Mouse (Mus musculus) limb, embryonic 14.5 days (tissue): ENCODE measurements at regions not wholly inside any gene's neighbourhood (a gene's known extent, or its start where the extent isn't known, plus 50 kb on each side); places are given as distances from the start of the nearest gene placed in this dataset.

Experiments
- ATAC-seq: fragments of 200-750 bp; cut with Nextera tagmentation; 2 replicates; pipeline ENCODE4 v1.8.0; 2017; ENCODE audit warnings: low read depth, moderate number of reproducible peaks, moderate TSS enrichment; ENCODE audit not compliant: low FRiP score
- DNase-seq: peaks from one replicate; pipeline ENCODE4 v3.0.0-alpha.2; 2015; ENCODE audit warnings: low spot score
- H3K27ac ChIP-seq: fragments of 300-500 bp; sonication (generic); replicated peaks from 2 replicates; pipeline ENCODE4 v1.5.1; 2014; ENCODE audit warnings: low read depth, mild to moderate bottlenecking, low read length, moderate library complexity, mixed read lengths
- H3K27me3 ChIP-seq: fragments of 300-500 bp; sonication (generic); 2 replicates; pipeline ENCODE4 v1.6.1; 2014; ENCODE audit warnings: low read length, mixed read lengths; ENCODE audit not compliant: control insufficient read depth, insufficient read depth
- H3K36me3 ChIP-seq: fragments of 300-500 bp; sonication (generic); 2 replicates; pipeline ENCODE4 v1.6.1; 2014; ENCODE audit warnings: mild to moderate bottlenecking, low read length, moderate library complexity, mixed read lengths; ENCODE audit not compliant: control insufficient read depth, insufficient read depth
- H3K4me1 ChIP-seq: fragments of 300-500 bp; sonication (generic); 2 replicates; pipeline ENCODE4 v1.6.1; 2014; ENCODE audit warnings: antibody characterized with exemption, low read length, mixed read lengths; ENCODE audit not compliant: control insufficient read depth, insufficient read depth
- H3K4me2 ChIP-seq: fragments of 300-500 bp; sonication (generic); replicated peaks from 2 replicates; pipeline ENCODE4 v1.6.1; 2014; ENCODE audit warnings: low read depth, mild to moderate bottlenecking, low read length, moderate library complexity; ENCODE audit not compliant: severe bottlenecking
- H3K4me3 ChIP-seq: fragments of 300-500 bp; sonication (generic); replicated peaks from 2 replicates; pipeline ENCODE4 v1.5.1; 2014; ENCODE audit warnings: low read length
- H3K9ac ChIP-seq: fragments of 300-500 bp; sonication (generic); 2 replicates; pipeline ENCODE4 v1.6.1; 2014; ENCODE audit warnings: mild to moderate bottlenecking, low read depth, low read length, moderate library complexity; ENCODE audit not compliant: severe bottlenecking
- H3K9me3 ChIP-seq: fragments of 300-500 bp; sonication (generic); 2 replicates; pipeline ENCODE4 v1.6.1; 2016; ENCODE audit warnings: low read length; ENCODE audit not compliant: control insufficient read depth
- POLR2A ChIP-seq: fragments of 200-500 bp; IDR thresholded peaks from 2 replicates; pipeline ENCODE4 v1.8.0; 2012; ENCODE audit warnings: inconsistent platforms, mild to moderate bottlenecking, moderate library complexity, borderline replicate concordance; ENCODE audit not compliant: insufficient read depth, insufficient read length; ENCODE audit errors: extremely low read depth
- WGBS: fragments of 180-500 bp; shearing (Covaris S2); extraction: QIAGEN DNeasy Blood & Tissue Kit; methylation state at CpG from one replicate; pipeline ENCODE4 v1.1.7; 2014; 5-methylcytosine and 5-hydroxymethylcytosine counted together

- ATAC-seq (no peak), DNase-seq (no peak)
- Histone ChIP-seq H3K4me1 (no peaks in the 10 kb centered on the region), H3K27me3 (no peaks in the 10 kb centered on the region), H3K36me3 (no peaks in the 10 kb centered on the region), H3K9ac (no peak overlapping the region), H3K4me2 (no peak overlapping the region), H3K9me3 (no peaks in the 10 kb centered on the region), H3K4me3 (no peak overlapping the region), H3K27ac (no peak overlapping the region)
- TF ChIP-seq POLR2A, result no peak
- WGBS, result 93% methylated on average over 4 of the region's 4 CpGs
Observed at GRCm38 (mm10) chr14:103913453-103913852, 69.3 kb upstream of the Ednrb start.

GRCm38 (mm10) chr14:103911707-103912106, 67.5 kb upstream of the Ednrb start:
- ATAC-seq (no peak), DNase-seq (no peak)
- no peak overlapping the region for H3K4me3 ChIP-seq
- H3K9me3 ChIP-seq, result no peaks in the 10 kb centered on the region
- no peaks in the 10 kb centered on the region for H3K27me3 ChIP-seq
- no peak overlapping the region for H3K4me2 ChIP-seq
- 82% methylated on average over 4 of the region's 4 CpGs for WGBS
- H3K4me1 ChIP-seq, result no peaks in the 10 kb centered on the region
- H3K9ac ChIP-seq, result no peak overlapping the region
- H3K36me3 ChIP-seq, result no peaks in the 10 kb centered on the region
- no peak for TF ChIP-seq POLR2A
- no peak overlapping the region for H3K27ac ChIP-seq

GRCm38 (mm10) chr14:103911280-103911679, 67.1 kb upstream of the Ednrb start:
- 89% methylated on average over 1 of the region's 1 CpGs for WGBS

GRCm38 (mm10) chr14:103906417-103907070, 62.3 kb upstream of the Ednrb start:
- Histone ChIP-seq H3K27me3 (no peaks in the 10 kb centered on the region), H3K4me1 (no peaks in the 10 kb centered on the region), H3K9me3 (no peaks in the 10 kb centered on the region), H3K9ac (no peak overlapping the region), H3K36me3 (no peaks in the 10 kb centered on the region), H3K4me3 (no peak overlapping the region), H3K4me2 (no peak overlapping the region), H3K27ac (no peak overlapping the region)
- TF ChIP-seq POLR2A, result no peak
- 36% methylated on average over 2 of the region's 2 CpGs for WGBS
- DNase-seq (no peak), ATAC-seq (no peak)

More at GRCm38 (mm10) chr14:103911280-103911679, 67.1 kb upstream of the Ednrb start:
- Histone ChIP-seq H3K9me3 (no peaks in the 10 kb centered on the region), H3K27ac (no peak overlapping the region), H3K4me3 (no peak overlapping the region), H3K4me2 (no peak overlapping the region), H3K36me3 (no peaks in the 10 kb centered on the region), H3K27me3 (no peaks in the 10 kb centered on the region), H3K4me1 (no peaks in the 10 kb centered on the region), H3K9ac (no peak overlapping the region)
- no peak for ATAC-seq
- no peak for TF ChIP-seq POLR2A
- DNase-seq, result no peak

- no peaks in the 10 kb centered on the region for H3K27me3 ChIP-seq
- H3K27ac ChIP-seq, result no peak overlapping the region
- no peak for DNase-seq
- no peaks in the 10 kb centered on the region for H3K36me3 ChIP-seq
- H3K4me2 ChIP-seq, result no peak overlapping the region
- no peaks in the 10 kb centered on the region for H3K9me3 ChIP-seq
- H3K4me1 ChIP-seq, result peaks cover 8% of the 10 kb centered on the region; the same call in 1 of the 2 replicates
- 86% methylated on average over 2 of the region's 2 CpGs for WGBS
- ATAC-seq, result no peak
- H3K4me3 ChIP-seq, result no peak overlapping the region
- no peak overlapping the region for H3K9ac ChIP-seq
- no peak for TF ChIP-seq POLR2A
Observed at GRCm38 (mm10) chr14:103900817-103901216, 56.6 kb upstream of the Ednrb start.
